In the genomic region with DNA sequence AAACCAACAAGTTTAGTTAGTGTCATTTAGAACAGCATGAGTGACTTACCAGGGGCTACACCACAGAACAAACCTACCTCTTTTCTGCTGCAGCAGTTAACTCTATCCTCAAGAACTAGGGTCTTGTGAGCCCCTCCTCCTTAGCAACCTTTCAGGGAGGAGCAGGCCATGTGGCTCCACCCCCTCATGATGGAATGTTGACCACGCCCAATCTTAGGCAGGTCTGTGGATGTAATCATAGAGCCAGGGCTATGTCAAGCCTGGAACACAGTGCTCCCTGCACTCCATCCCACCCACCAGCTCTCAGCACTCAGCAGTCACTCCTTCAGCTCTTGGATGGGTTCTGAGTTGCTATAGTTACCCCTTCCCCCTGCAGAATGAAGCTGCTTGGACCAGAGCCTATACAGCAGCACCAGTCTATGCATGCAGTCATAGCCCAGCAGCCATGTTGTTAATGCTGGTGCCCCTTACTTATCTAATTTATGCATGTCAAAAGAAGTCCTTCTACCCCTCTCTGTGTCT, we compare ENCODE assay signal across 17 mouse cellular contexts. TPM values are rescaled to one million over a fixed set of nuclear protein-coding genes. Genes with fewer than 3 reads are reported as not detected.
DNase-seq lines count a peak whose midpoint lies in the region; ATAC-seq lines count a peak whose summit lies in the region.
"Had no signal": no experiment of that assay in that cellular context is flagged by ENCODE, and none has a peak within 500 bp of the region (broad histone marks: within the 10 kb centered on the region; RNA-seq: fewer than 3 reads in every experiment).

No protein-coding gene starts in this region.

- H3K4me3 ChIP-seq in heart, embryonic 16.5 days (ENCODE audit: low read length): no peak overlapping the region
- H3K4me3 ChIP-seq in limb, embryonic 11.5 days (ENCODE audit: low read depth, low read length): no peak overlapping the region
- H3K4me3 ChIP-seq in limb, embryonic 10.5 days: no peak overlapping the region
- H3K4me3 ChIP-seq: embryonic facial prominence, embryonic 13.5 days; heart, embryonic 13.5 days; hindbrain, embryonic 12.5 days had no signal

- no peak overlapping the region for H3K9ac ChIP-seq in heart, embryonic 16.5 days (ENCODE audit: low read length)
- no peak overlapping the region for H3K9ac ChIP-seq in limb, embryonic 11.5 days (ENCODE audit: low read length)
- H3K9ac ChIP-seq: embryonic facial prominence, embryonic 13.5 days; heart, embryonic 13.5 days; hindbrain, embryonic 12.5 days had no signal

- H3K27ac ChIP-seq in heart, embryonic 16.5 days (ENCODE audit: low read length): no peak overlapping the region
- H3K27ac ChIP-seq in limb, embryonic 11.5 days (replicated peaks; ENCODE audit: low read depth, low read length): no peak overlapping the region
- no peak overlapping the region for H3K27ac ChIP-seq in limb, embryonic 10.5 days
- H3K27ac ChIP-seq: embryonic facial prominence, embryonic 13.5 days; heart, embryonic 13.5 days; hindbrain, embryonic 12.5 days had no signal

- WGBS in heart, embryonic 16.5 days: 72% methylated on average over 1 of the region's 1 CpGs
- 84% methylated on average over 1 of the region's 1 CpGs for WGBS in limb, embryonic 11.5 days
- 86% methylated on average over 1 of the region's 1 CpGs for WGBS in limb, embryonic 10.5 days

- no peak for DNase-seq in heart, adult 11 months
- peak; percentile 19 for DNase-seq in limb, embryonic 11.5 days (ENCODE audit: low spot score)
- no peak for DNase-seq in limb, embryonic 10.5 days (ENCODE audit: low spot score)
- DNase-seq in ES-CJ7 (ENCODE audit: low read depth, low spot score) (peak; percentile 57), R1 (ENCODE audit: low read depth, low spot score) (peak; percentile 70)
- DNase-seq: cerebellum, adult 9-11 months; kidney, adult 18-20 months; kidney, postnatal 14 days; lung, postnatal 36 days; midbrain, embryonic 14.5 days had no signal

- H3K36me3 ChIP-seq in heart, embryonic 16.5 days (ENCODE audit: control insufficient read depth, insufficient read depth): no peaks in the 10 kb centered on the region
- H3K36me3 ChIP-seq in limb, embryonic 11.5 days (ENCODE audit: control insufficient read depth, insufficient read depth, low read length): no peaks in the 10 kb centered on the region
- peaks cover 10% of the 10 kb centered on the region; the same call in 1 of the 2 replicates for H3K36me3 ChIP-seq in limb, embryonic 10.5 days
- H3K36me3 ChIP-seq: embryonic facial prominence, embryonic 13.5 days; hindbrain, embryonic 12.5 days had no signal

- no peaks in the 10 kb centered on the region for H3K27me3 ChIP-seq in heart, embryonic 16.5 days (ENCODE audit: control insufficient read depth, insufficient read depth, low read length)
- H3K27me3 ChIP-seq in limb, embryonic 11.5 days (ENCODE audit: control insufficient read depth, insufficient read depth, low read length): no peaks in the 10 kb centered on the region
- H3K27me3 ChIP-seq in limb, embryonic 10.5 days (ENCODE audit: low read depth, poor library complexity, severe bottlenecking): no peaks in the 10 kb centered on the region
- H3K27me3 ChIP-seq: embryonic facial prominence, embryonic 13.5 days; heart, embryonic 13.5 days; hindbrain, embryonic 12.5 days had no signal

- ATAC-seq in heart, embryonic 16.5 days (replicated peaks; ENCODE audit: extremely low read depth, insufficient read depth, low FRiP score): peak; percentile 45
- peak; percentile 39; the same call in 1 of the 2 replicates for ATAC-seq in limb, embryonic 11.5 days (ENCODE audit: insufficient number of reproducible peaks, low FRiP score, low TSS enrichment, low read depth)
- ATAC-seq in monocyte, adult 5-6 weeks (replicated peaks; ENCODE audit: insufficient number of reproducible peaks, low FRiP score, low TSS enrichment, poor library complexity, severe bottlenecking): no peak

- H3K4me1 ChIP-seq in heart, embryonic 16.5 days (ENCODE audit: control insufficient read depth, insufficient read depth, low read length): no peaks in the 10 kb centered on the region
- H3K4me1 ChIP-seq in limb, embryonic 11.5 days (ENCODE audit: control insufficient read depth, insufficient read depth, low read length): no peaks in the 10 kb centered on the region
- H3K4me1 ChIP-seq in limb, embryonic 10.5 days: no peaks in the 10 kb centered on the region
- H3K4me1 ChIP-seq: embryonic facial prominence, embryonic 13.5 days; hindbrain, embryonic 12.5 days had no signal

- H3K4me2 ChIP-seq in heart, embryonic 16.5 days (ENCODE audit: low read depth, low read length): no peak overlapping the region
- H3K4me2 ChIP-seq in limb, embryonic 11.5 days (ENCODE audit: low read depth, severe bottlenecking): no peak overlapping the region
- H3K4me2 ChIP-seq: embryonic facial prominence, embryonic 13.5 days; heart, embryonic 13.5 days; hindbrain, embryonic 12.5 days had no signal

- no peaks in the 10 kb centered on the region for H3K9me3 ChIP-seq in heart, embryonic 16.5 days (replicated peaks; ENCODE audit: control insufficient read depth, low read length)
- no peaks in the 10 kb centered on the region for H3K9me3 ChIP-seq in limb, embryonic 11.5 days (ENCODE audit: control insufficient read depth, low read length)
- H3K9me3 ChIP-seq in limb, embryonic 10.5 days (replicated peaks): no peaks in the 10 kb centered on the region
- H3K9me3 ChIP-seq: embryonic facial prominence, embryonic 13.5 days; G1E; heart, embryonic 13.5 days; hindbrain, embryonic 12.5 days had no signal

RNA-seq across cellular contexts. Expression of gene Gpatch2, which starts 35.5 kb away (rescaled TPM):
- polyA plus RNA-seq in heart, embryonic 16.5 days (2015; fragmentation: Nextera tagmentation; extraction: Ambion mirVana): 11.2 and 12.8 TPM in 2 replicates
- 23.4 and 25.2 TPM in 2 replicates for polyA plus RNA-seq in limb, embryonic 11.5 days (2014; fragmentation: Nextera tagmentation; extraction: Ambion mirVana)
- polyA plus RNA-seq in limb, embryonic 10.5 days (2016; fragmentation: Nextera tagmentation; extraction: Ambion mirVana): 22.0 and 24.7 TPM in 2 replicates
- total RNA-seq in monocyte, adult 5-6 weeks (2017): 28.1 to 43.7 TPM (median 29.7 TPM) in 3 replicates

RNA-seq across cellular contexts. Expression of gene Spata17, which starts 35.5 kb away (rescaled TPM):
- 0.76 and 0.98 TPM in 2 replicates for polyA plus RNA-seq in heart, embryonic 16.5 days (2015; fragmentation: Nextera tagmentation; extraction: Ambion mirVana)
- polyA plus RNA-seq in limb, embryonic 11.5 days (2014; fragmentation: Nextera tagmentation; extraction: Ambion mirVana): 0.57 and 0.72 TPM in 2 replicates
- polyA plus RNA-seq in limb, embryonic 10.5 days (2016; fragmentation: Nextera tagmentation; extraction: Ambion mirVana): 0.89 and 1.4 TPM in 2 replicates
- total RNA-seq in monocyte, adult 5-6 weeks (2017): not detected in 3 replicates
- total RNA-seq: gastrocnemius, postnatal 4 days had no signal
- polyA plus RNA-seq: G1E had no signal

Comparison
In these comparisons a context has a peak if more than half of its experiments do, and no peak if none do; other contexts are left out.
1. DNase-seq: peak in limb, embryonic 11.5 days (single experiment), ES-CJ7 (single experiment) and R1 (single experiment); none in heart, adult 11 months (single experiment) and limb, embryonic 10.5 days (single experiment).